Mouse (Mus musculus): Measurements from ENCODE around the gene Galns. TPM values are rescaled to one million over a fixed set of nuclear protein-coding genes. Genes with fewer than 3 reads are reported as not detected.
"Not testable (repeated sequence)": the region's sequence is repeated elsewhere in the genome, so short reads cannot be mapped to it uniquely, and the experiment has no call there.

Galns gene
- total RNA-seq, 2 experiments from 2014 or later, result 8.6 to 15.5 TPM

DNA sequence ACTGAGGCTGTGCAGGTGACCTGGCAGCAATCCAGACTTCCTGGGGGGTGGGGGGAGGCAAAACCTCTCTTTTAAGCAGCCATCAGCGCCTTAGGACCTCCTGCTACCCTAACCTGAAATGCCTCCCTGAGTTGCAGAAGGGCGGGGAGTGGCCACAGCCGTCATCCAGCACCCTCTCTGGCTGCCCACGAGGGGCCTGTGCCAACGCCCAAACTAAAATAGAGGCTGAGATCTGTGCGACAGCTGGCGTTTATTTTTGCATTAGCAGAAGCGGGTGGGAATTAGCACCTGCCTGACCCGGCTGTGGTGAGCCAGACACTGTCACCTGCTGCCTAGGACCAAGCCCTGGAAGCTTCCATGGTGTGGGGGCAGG lies 25.5 kb upstream of the Galns start:
- ATAC-seq (replicated peaks; ENCODE audit: low FRiP score, poor library complexity, severe bottlenecking), result 0 out of 2 replicates have a peak, but pooled peaks have one; percentile 1

DNA sequence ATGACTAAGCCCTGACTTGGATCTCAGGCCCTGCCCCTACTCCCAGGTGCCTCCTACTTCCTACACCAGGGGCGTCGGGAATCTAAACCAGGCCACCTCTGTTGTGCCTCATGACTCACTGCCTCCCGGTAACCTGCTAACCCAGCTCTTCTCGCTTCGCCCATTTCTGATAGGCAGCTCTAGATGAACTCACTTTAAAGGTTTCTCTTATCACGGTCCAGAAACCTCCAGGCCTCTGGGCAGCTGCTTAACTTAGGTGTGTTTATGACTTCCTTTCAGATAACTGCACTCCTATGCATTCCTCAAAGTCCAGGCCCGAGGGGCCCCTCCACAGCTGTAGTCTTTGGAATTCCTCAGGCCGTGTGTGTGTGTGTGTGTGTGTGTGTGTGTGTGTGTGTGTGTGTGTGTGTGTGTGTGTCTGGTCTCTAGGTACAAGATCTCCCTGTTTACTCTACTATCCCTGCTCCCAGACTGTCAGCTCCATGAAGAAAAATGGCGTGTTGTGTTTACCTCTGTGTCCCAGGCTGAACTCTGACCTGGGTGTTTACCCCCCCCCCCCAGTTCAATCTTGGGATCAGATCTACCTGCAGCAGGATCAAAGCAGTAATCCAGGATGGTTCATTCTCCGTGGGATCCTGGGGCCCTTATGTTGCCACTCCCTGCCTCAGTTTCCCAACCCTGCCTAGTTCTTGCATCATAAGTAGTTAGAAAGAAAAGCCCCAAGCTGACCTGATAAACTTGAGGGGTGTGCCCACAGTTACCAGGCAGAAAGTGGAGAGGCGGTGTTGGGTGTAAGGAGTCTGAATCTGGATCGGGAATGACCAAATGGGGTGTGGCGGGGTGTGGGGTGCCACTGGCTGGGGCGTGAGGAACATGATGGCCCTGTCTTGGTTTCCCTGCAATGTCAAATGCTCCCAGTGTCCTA lies 24.9 kb upstream of the Galns start:
- peak; percentile 80 for ATAC-seq (replicated peaks; ENCODE audit: low FRiP score, poor library complexity, severe bottlenecking)

DNA sequence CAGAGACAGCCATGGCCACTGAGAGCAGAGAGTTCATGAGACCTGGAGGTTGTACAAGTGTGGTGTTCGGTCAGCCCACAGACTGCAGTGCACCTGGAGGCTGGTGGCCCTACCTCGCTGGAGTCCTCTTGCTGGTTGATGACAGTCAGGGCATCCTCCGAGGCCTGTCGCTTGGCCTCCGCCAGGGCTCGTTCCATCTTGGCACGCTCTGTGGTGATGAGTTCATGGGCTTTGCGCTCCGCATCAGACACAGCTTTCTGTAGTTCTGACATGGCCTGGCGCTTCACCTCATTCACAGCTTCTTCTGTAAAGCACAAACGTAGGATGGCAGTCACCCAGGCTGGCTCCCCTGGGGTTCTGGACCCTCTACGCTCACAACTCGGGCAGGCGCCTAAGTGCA lies 21.9 kb upstream of the Galns start:
- ATAC-seq (replicated peaks; ENCODE audit: low FRiP score, poor library complexity, severe bottlenecking), result no peak

DNA sequence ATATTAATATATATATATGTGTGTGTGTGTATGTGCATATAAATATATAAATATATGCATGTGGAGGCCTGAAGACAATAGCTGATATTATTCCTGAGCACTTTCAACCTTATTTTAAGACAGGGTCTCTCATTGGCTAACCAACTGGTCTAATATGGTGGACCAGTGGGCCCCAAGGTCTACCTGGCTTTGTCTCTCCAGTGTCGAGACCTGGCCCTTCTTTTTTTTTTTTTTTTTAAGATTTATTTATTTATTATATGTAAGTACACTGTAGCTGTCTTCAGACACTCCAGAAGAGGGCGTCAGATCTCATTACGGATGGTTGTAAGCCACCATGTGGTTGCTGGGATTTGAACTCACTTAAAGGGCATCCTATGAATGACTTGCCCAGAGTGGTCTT lies 20.9 kb upstream of the Galns start:
- ATAC-seq (replicated peaks; ENCODE audit: low FRiP score, poor library complexity, severe bottlenecking), result not testable (repeated sequence)

DNA sequence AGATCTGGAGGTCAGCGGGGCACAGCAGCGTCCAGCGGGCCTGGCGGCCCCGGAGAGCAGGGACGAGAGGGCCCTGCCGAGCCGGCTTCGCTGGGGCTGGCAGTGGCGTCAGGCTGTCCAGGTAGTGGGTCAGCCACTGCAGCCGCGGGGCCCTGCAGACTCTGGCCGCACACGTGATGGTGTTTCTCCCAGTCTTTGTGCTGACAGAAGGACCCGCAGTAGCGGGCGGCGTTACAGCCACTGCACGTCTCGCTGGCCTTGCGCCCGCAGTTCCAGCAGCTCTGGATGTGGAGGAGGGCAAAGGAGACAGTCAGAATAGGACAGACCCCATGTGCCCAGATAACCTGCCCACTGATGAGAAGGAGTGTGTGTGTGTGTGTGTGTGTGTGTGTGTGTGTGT lies 19.4 kb upstream of the Galns start:
- ATAC-seq (replicated peaks; ENCODE audit: low FRiP score, poor library complexity, severe bottlenecking), result no peak

DNA sequence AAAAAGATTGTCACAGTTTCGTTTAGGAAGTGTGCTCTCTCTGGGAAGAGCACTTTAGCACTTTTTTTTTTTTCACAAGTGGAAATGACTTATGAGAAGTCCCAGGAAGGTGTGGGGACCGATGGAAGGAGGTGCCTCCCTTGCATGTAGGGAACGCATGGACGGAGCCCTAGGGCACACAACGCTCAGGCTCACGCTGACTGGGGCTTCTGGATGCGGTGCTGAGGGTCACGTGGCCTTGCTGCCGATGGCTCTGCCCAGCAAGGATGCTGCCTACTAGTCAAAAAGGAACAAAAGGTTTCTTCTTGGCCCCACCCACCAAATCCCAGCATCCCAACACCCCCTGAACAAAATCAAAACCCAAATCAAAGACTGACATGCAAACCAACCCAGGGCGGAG lies 18.1 kb upstream of the Galns start:
- ATAC-seq (replicated peaks; ENCODE audit: low FRiP score, poor library complexity, severe bottlenecking), result no peak

DNA sequence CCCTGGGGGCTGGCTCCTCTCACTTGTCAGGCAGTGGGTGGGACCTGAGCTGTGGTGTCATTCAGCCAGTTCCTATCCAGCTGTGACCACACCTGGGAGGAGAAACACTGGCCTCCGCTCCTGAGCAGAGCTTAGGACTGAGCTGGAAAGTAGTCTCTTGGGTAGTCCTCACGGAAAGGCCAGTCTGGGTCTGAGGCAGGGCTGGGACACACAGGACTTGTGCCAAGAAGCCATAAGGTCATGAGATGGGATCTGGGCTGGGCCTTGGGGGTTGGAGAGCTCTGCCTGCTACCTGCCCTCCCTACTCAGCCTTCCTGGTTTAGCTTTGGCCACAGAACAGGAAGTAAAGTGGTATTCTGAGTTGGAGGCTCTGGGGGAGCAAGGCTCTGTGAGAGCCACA lies 15.6 kb upstream of the Galns start:
- ATAC-seq (replicated peaks; ENCODE audit: low FRiP score, poor library complexity, severe bottlenecking), result no peak

DNA sequence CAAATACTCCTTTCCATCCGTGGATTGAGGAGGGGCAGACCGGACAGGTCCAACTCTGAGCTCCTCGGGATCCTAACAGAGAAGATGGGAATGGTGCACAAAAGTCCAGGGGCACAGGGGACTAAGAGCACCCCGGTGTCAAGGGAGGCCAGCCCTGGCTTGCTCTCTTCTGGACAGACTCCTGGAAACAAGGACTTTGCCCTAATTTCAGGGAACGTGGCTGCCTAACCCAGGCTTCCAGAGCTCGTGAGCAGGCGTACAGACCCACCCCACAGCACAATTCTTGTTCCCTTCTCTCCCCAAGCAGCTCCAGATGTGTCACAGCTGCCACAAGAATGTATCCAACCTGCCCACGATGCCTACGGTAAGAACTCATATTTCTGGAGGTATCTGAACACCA lies 14.5 kb upstream of the Galns start:
- ATAC-seq (replicated peaks; ENCODE audit: low FRiP score, poor library complexity, severe bottlenecking), result no peak

DNA sequence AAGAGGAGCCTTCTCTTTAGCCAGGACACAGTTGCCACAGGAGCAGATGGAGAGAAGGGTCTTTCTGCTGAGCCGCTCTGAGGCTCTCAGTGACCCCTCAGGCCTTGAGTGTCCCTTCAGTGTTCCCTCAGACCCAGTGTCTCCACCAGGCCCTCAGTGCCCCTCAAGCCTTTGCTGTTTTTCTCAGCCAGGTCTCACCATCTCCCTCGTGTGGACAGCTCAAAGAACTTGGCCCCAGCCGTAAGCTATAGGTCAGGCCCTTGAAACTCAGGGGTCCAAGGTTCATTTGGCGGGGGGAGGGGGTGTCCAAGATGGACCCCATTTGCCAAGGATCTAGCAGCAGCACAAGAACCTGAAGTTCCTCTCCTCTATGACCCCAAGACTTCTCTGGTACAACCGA lies 13.4 kb upstream of the Galns start:
- no peak for ATAC-seq (replicated peaks; ENCODE audit: low FRiP score, poor library complexity, severe bottlenecking)

DNA sequence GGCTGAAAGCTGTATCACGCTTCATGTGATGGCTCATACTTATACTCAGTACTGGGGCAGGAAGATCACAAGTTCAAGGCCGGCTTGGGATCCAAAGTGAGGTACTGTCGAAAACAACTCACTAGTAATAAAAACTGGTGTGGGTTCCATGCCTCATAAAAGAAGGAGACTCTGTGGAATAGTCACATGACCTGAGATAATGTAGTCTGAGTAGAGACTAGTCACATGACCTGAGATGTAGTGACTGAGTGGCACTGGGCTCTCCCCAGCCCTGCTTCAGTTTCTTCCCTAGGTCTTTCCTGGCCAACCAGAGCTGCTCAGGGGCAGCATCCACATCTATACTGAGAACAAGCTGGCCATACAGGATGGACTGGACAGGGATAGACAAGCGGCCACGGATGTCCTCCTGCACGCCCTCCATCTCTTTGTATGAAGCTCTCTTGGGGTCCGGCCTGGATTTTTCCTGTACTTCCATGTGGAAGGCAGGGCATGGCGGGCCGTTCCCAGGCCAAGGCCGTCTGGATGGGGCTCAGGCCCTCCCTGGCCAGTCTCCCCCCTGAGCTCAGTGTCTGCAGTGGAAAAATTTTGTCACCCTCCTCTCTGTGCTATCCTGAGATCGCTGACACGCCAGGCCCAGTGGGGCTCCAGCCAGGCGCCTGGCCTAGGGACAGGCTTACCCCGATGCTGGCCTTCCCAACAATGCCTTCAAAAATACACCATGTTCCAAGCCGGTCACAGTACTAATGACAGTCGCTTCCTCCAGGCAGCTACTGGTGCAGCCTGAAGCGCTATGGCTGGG lies 12.8 kb upstream of the Galns start:
- no peak for ATAC-seq (replicated peaks; ENCODE audit: low FRiP score, poor library complexity, severe bottlenecking)

DNA sequence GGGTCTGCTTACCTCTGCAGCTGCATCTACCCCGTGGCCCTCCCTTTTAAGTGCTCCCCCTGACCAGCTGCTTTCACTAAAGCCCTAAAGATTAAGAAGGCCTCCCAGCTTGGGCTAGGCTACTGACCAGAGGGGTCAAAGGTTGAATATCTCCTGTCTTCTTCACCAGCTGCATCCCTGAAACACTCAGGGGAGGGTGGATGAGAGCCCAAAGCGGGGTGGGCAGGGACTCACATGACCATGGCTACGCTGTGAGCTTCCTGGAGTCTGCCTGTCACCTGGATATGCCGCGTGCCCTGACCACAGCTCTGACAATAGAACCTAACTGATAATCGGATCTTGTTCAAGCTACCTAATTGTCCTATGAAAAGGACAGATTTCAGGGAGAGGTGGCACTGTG lies 11.5 kb upstream of the Galns start, which contains the start of gene Pabpn1l:
Gene Pabpn1l (minus strand): TSS at position 13 of the 400 bp plus-strand sequence.
- no peak for ATAC-seq (replicated peaks; ENCODE audit: low FRiP score, poor library complexity, severe bottlenecking)

DNA sequence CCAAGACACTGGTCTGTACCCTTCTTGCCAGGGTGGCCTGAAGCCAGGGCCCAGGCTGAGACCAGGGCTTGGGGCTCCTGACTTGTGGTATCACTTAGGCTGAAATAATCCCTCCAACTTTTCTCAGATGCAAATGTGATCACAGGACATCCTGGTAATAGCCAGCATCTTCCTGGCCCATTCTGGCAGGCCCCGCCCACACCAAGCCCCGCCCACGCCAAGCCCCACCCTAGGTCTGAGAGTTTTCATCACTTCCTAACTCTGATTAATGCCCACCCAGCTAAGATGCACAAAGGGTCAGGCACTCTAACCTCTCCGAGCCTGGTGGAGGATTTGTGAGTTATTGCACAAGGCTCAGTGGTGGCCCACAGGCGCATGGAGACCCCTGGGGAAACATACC lies 9.2 kb upstream of the Galns start:
- ATAC-seq (replicated peaks; ENCODE audit: low FRiP score, poor library complexity, severe bottlenecking), result no peak

DNA sequence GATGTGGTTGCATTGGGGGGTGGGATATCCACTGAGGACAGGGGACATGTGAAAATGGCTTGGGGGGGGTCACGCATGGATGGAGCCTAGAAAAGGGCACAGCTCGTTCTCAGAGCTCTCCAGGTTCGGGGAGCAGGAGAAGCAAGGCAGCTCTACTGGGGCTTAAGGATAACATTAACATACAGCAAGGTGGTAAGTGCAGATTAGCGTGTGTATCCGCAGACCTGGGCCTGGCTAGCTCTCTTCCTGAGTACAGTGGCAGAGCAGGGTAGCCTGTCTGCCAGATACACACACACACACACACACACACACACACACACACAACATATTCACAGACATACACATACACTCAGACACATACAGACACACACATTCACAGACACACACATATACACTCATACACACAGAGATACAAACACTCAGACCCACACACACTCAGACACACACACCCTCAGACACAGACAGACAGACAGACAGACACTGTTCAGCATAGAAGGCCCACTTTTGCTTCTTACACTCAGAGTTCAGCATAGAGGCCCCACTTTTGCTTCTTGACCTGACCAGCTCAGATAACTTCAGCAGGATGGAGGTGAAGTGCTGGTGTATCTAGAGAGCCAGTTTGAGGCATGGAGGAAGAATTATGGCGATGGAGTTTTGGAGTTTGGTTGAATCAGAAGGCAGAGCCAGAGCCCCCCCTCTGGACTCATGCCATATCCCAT lies 7.6 kb upstream of the Galns start:
- peak; percentile 85 for ATAC-seq (replicated peaks; ENCODE audit: low FRiP score, poor library complexity, severe bottlenecking)

DNA sequence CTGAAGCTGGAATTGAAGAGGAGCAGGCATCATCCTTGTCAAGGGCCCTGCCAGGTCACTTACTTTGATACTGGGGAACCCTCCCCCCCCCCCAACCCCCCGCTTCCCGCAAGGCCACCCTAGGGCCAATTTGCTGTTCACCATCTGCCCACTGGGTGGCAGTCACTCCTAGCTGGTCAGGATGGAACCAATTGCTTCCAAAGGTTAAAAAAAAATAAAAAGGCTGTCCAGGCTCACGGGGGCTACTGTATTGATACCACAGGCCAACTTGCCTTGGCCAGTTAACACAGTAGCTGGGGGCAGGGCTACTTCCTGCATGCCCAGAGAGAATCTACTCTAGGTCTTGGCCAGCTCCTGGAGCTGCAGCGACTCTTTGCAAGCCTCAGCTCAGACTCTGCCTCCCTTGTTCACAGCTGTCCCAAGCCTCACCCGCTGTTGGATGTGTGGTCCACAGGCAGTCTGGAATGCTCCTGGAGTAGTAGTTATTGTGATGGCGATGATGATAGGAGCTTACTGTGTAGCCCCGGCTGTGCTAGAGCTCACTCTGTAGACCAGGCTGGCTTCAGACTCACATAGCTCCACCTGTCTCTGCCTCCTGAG lies 6.8 kb upstream of the Galns start:
- ATAC-seq (replicated peaks; ENCODE audit: low FRiP score, poor library complexity, severe bottlenecking), result peak; percentile 50

DNA sequence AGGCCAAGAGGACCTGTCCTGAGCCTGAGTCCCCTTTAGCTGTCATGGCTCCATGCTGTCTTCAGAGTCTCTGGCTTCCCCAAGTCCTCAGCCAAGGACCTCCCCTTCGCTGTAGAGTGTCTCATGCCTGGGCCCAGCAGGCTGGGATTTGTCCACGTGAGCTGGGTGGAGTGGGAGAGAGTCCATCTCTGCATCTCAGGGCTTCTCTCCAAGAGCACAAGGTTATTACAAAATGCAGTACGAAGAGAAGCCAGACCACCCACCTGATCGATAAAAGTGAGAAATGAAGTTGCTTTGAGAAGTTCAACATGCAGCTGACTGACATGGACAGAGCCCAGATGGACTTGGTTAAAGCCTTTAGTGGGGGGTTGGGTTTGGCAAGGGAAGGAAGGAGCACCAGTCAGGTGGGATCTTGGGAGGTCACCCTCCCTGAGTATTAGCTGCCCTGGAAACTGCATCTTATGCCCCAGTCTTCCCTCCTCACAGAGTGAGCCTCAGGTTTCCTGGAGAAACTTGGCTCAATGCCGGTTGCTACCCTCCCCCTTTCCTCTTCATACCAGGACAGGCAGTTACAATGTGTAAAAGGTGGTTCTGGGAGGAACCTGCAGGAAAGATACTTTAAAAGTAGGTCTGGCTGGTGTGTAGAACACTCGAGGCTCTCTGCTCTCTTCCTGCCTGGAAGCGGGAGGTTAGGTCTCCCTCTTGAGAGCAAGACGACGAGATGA lies 5.1 kb upstream of the Galns start:
- no peak for ATAC-seq (replicated peaks; ENCODE audit: low FRiP score, poor library complexity, severe bottlenecking)

DNA sequence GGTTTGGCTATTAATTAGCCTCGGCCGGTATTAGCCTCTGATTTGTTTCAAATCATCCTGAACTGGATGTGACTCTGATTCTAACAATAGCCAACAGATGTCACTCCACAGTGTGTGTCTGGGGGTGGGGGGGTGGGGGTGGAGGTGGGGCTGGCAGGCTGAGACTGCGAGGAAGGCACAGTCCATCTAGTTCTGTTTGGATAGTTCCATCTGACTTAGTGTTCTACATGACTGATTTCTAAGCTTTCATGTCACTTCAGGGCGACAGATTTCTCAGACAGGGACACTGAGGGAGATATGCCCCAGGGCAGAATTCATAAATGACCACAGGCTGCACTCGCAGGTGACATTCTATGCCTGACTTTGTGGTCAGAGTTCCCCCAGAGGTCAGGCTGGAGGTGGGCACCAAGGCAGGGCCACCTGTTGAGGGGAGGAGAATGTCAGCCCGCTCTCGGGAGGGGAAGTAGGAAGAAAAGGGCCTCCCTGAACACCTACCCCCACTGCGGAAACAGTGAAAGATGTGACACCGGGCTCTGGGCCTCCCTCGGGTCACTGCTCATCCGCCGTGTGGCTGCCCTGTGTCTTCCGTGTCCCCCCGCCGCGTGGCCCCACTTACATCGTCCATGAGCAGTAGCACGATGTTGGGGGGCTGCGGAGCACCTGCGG lies 518 bp downstream of the Galns start:
- no peak for ATAC-seq (replicated peaks; ENCODE audit: low FRiP score, poor library complexity, severe bottlenecking)

DNA sequence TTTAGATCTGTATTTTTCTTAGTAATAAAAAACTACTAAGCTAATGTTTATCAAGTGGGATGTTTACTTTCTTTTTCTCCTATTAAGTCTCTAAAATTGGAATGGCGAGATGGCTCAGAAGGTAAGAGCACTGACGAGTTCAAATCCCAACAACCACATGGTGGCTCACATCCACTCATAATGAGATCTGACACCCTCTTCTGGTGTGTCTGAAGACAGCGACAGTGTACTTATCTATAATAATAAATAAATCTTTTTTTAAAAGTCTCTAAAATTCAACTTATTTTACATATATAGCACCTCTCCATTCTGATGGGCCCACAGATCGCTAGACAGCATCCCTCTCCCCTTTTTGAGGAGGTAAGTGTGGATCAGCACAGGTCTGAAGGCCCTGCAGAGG lies 1.1 kb downstream of the Galns start:
- no peak for ATAC-seq (replicated peaks; ENCODE audit: low FRiP score, poor library complexity, severe bottlenecking)

DNA sequence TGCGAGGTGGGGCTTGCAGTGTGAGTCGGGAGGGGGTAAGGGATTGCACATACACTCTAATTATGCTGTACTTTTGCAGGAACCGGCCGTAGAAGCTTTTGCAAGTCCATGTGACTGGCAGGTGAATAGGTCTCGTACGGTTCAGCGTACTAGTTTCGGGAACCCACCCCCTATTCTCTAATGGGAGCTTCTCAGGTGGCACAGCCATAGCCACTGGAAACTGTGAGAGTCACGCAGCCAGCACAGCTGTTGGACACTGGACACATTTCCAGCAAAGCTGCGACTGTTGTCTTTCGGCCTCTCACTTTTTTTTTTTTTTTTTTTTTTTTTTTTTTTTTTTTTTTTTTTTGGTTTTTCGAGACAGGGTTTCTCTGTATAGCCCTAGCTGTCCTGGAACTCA lies 4.5 kb downstream of the Galns start:
- no peak for ATAC-seq (replicated peaks; ENCODE audit: low FRiP score, poor library complexity, severe bottlenecking)

DNA sequence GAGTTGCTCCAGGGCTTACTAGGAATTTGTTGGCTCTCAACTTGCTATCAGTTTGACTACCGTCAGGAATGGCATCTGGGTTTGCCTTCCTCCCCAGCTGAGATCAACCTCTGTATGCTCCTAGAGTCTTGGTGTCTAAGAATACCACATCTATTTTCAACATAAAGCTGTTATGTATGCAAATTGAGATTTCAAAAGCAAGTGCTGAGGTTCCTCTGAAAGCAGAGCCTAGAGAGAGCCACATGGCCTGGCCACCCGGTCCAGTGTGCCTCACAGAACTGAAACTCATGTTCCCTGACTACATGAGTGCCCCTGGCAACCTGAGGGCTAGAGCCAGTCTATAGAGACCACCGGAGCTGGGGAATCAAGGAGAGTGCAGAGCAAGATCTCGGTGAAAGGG lies 5.9 kb downstream of the Galns start:
- ATAC-seq (replicated peaks; ENCODE audit: low FRiP score, poor library complexity, severe bottlenecking), result no peak
